Comparison of ENCODE assay signal across 20 mouse cellular contexts in the genomic region with DNA sequence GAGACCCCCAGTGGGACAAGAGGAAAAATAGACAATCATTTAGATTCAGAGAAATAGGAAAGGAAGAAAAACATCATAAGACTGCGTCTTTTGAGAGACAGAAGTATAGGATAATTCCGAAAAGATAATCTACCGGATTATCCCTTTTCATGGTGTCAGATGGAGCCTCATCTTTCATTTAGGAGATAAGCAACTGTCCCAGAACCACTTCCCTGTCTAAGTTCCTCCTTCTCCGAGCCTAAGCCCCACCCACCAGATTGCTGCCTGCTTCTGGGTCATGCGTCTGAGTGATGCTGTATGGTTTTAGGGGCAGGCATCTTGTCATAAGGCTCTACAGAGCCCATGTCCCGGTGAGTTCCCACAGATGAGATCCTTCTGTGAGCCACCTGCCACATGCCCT.
"Had no signal": no experiment of that assay in that cellular context is flagged by ENCODE, and none has a peak within 500 bp of the region (broad histone marks: within the 10 kb centered on the region; RNA-seq: fewer than 3 reads in every experiment).

No protein-coding gene starts in this region.

- H3K36me3 ChIP-seq: lung, embryonic 15.5 days; midbrain, embryonic 10.5 days; midbrain, embryonic 12.5 days; neural tube, embryonic 13.5 days; neural tube, embryonic 15.5 days had no signal

- ATAC-seq: lung, postnatal 0 days; midbrain, embryonic 16.5 days had no signal

- H3K9me3 ChIP-seq: lung, embryonic 15.5 days; midbrain, embryonic 10.5 days; midbrain, embryonic 12.5 days; neural tube, embryonic 15.5 days had no signal

- H3K27me3 ChIP-seq: lung, embryonic 15.5 days; midbrain, embryonic 12.5 days; neural tube, embryonic 13.5 days; neural tube, embryonic 15.5 days had no signal

- H3K4me3 ChIP-seq: lung, embryonic 15.5 days; midbrain, embryonic 10.5 days; midbrain, embryonic 12.5 days; myocyte; neural tube, embryonic 13.5 days; neural tube, embryonic 15.5 days had no signal

- H3K27ac ChIP-seq: lung, embryonic 15.5 days; midbrain, embryonic 10.5 days; midbrain, embryonic 12.5 days; neural tube, embryonic 13.5 days; neural tube, embryonic 15.5 days had no signal

- DNase-seq: lung, adult 18-20 months; lung, postnatal 14 days; lung, postnatal 4 days; midbrain, embryonic 14.5 days; retina, postnatal 1 day; right cerebral cortex, adult 18-20 months; right cerebral cortex, postnatal 25 days; right cerebral cortex, postnatal 4 days; spleen, adult 18-20 months; thymus, adult 18-20 months; thymus, postnatal 14 days; thymus, postnatal 36 days had no signal

- H3K4me1 ChIP-seq: midbrain, embryonic 10.5 days; midbrain, embryonic 12.5 days; neural tube, embryonic 13.5 days; neural tube, embryonic 15.5 days had no signal
